21 mouse cellular contexts compared by ENCODE assay signal in genomic region chr1:160691196-160691590, GRCm38 (mm10).
DNase-seq lines count a peak whose midpoint lies in the region; TF ChIP-seq lines count a peak whose summit lies in the region.
"Had no signal": no experiment of that assay in that cellular context is flagged by ENCODE, and none has a peak within 500 bp of the region (broad histone marks: within the 10 kb centered on the region; RNA-seq: fewer than 3 reads in every experiment).

No protein-coding gene starts in this region.

- in situ Hi-C loops in CH12.LX (cut with MboI; ENCODE audit: low pct_ligation_motif_present, low pct_unique_long_range_greater_than_20kb, low sequenced_read_pairs): no loop called here

- no peak overlapping the region for H3K4me3 ChIP-seq in liver, adult 2 months (ENCODE audit: insufficient read depth, low read depth, low read length)
- no peak overlapping the region for H3K4me3 ChIP-seq in CH12.LX (replicated peaks in 1 of 3; ENCODE audit: low read depth in 2 of 3, low read length in 2 of 3, poor library complexity in 1 of 3)
- no peak overlapping the region for H3K4me3 ChIP-seq in small intestine, adult 2 months (ENCODE audit: low read depth, low read length)

- no peak for TF ChIP-seq RAD21 in CH12.LX (IDR thresholded peaks at IDR 0.05; ENCODE audit: low read depth, low read length)

- TF ChIP-seq POLR2A in liver, adult 2 months (IDR thresholded peaks at IDR 0.05; ENCODE audit: extremely low read depth, insufficient read depth, low read length): no peak
- no peak for TF ChIP-seq POLR2A in CH12.LX (IDR thresholded peaks at IDR 0.05; ENCODE audit: low read depth, low read length)
- no peak for TF ChIP-seq POLR2A in small intestine, adult 2 months (IDR thresholded peaks at IDR 0.05; ENCODE audit: low read depth, low read length)

- no peaks in the 10 kb centered on the region for H3K36me3 ChIP-seq in liver, adult 2 months (ENCODE audit: control insufficient read depth, insufficient read depth, low read length)
- H3K36me3 ChIP-seq in CH12.LX (replicated peaks in 1 of 2; ENCODE audit: control insufficient read depth in 1 of 2, insufficient read depth in 1 of 2, low read length in 1 of 2): peaks cover 10 to 45% of the 10 kb centered on the region in 2 experiments
- 0 out of 2 replicates have a peak, but pooled peaks cover 2% of the 10 kb centered on the region for H3K36me3 ChIP-seq in small intestine, adult 2 months (ENCODE audit: control insufficient read depth, insufficient read depth, low read length)

- no peak for TF ChIP-seq CTCF in liver, adult 2 months (IDR thresholded peaks at IDR 0.05; ENCODE audit: low read depth, low read length)
- TF ChIP-seq CTCF in CH12.LX (conservative IDR thresholded peaks at IDR 0.05 in 1 of 2, IDR thresholded peaks at IDR 0.05 in 1 of 2; ENCODE audit: low read depth in 2 of 2, low read length in 2 of 2): no peak
- TF ChIP-seq CTCF in small intestine, adult 2 months (IDR thresholded peaks at IDR 0.05; ENCODE audit: extremely low read depth, insufficient read length, insufficient replicate concordance, low read depth, low read length): no peak

- WGBS in liver, adult 2 months: 35% methylated on average over 1 of the region's 1 CpGs
- 40% methylated on average over 1 of the region's 1 CpGs for WGBS in small intestine, adult 2 months

- H3K79me2 ChIP-seq in liver, adult 2 months (ENCODE audit: control insufficient read depth, insufficient read depth, low read length): no peaks in the 10 kb centered on the region
- H3K79me2 ChIP-seq in CH12.LX (replicated peaks; ENCODE audit: control insufficient read depth, extremely low read depth, insufficient read depth, poor library complexity, severe bottlenecking): no peaks in the 10 kb centered on the region

- peak overlapping the region; percentile 87 for H3K27ac ChIP-seq in liver, adult 2 months (replicated peaks; ENCODE audit: insufficient read depth, low read depth, low read length)
- H3K27ac ChIP-seq in CH12.LX (ENCODE audit: insufficient read depth, low read depth): no peak overlapping the region
- H3K27ac ChIP-seq in small intestine, adult 2 months (ENCODE audit: insufficient read depth, low read depth, low read length): peak overlapping the region; percentile 27; the same call in 1 of the 2 replicates

- peak; percentile 72 for DNase-seq in liver, adult 2 months (ENCODE audit: extremely low read depth, low read depth, low spot score)
- no peak for DNase-seq in liver
- DNase-seq in 3T3-L1 (ENCODE audit: low read depth, low spot score): peak; percentile 2
- DNase-seq in CH12.LX (ENCODE audit: extremely low read depth): peak; percentile 52
- no peak for DNase-seq in embryo, embryonic 9.5 days (ENCODE audit: extremely low spot score)
- no peak for DNase-seq in left cerebral cortex, adult 8-10 months (ENCODE audit: low spot score in 2 of 2)
- DNase-seq in spleen, postnatal 14 days (ENCODE audit: low spot score in 2 of 2): no peak
- DNase-seq: adrenal gland, adult 2 months; adrenal gland, adult 8-10 months; adrenal gland, postnatal 10 days; adrenal gland, postnatal 14 days; adrenal gland, postnatal 25 days; adrenal gland, postnatal 36 days; B cell, adult 2 months; cerebellum, adult 11 months; cerebellum, adult 11-12 months; cerebellum, adult 18-20 months; cerebellum, adult 2 months had no signal

- no peaks in the 10 kb centered on the region for H3K27me3 ChIP-seq in liver, adult 2 months (ENCODE audit: control insufficient read depth, insufficient read depth, low read length)
- no peaks in the 10 kb centered on the region for H3K27me3 ChIP-seq in CH12.LX (replicated peaks)
- no peaks in the 10 kb centered on the region for H3K27me3 ChIP-seq in small intestine, adult 2 months (ENCODE audit: control insufficient read depth, insufficient read depth, low read length)
- H3K27me3 ChIP-seq: Patski had no signal

- no peak for TF ChIP-seq EP300 in CH12.LX (IDR thresholded peaks at IDR 0.05; ENCODE audit: low read length)

- H3K9ac ChIP-seq in liver, adult 2 months (ENCODE audit: low read depth, low read length): no peak overlapping the region
- H3K9ac ChIP-seq in CH12.LX (ENCODE audit: insufficient read depth, low read depth): no peak overlapping the region

- no peak overlapping the region for H3K4me2 ChIP-seq in CH12.LX (ENCODE audit: insufficient read depth, low read depth, poor library complexity, severe bottlenecking)

- dilution Hi-C loops in CH12.LX (cut with MboI; ENCODE audit: extremely low pct_ligation_motif_present, extremely low pct_unique_long_range_greater_than_20kb, low sequenced_read_pairs): no loop called here

- H3K9me3 ChIP-seq in CH12.LX (replicated peaks; ENCODE audit: low read length): peaks cover 1% of the 10 kb centered on the region
- H3K9me3 ChIP-seq: G1E had no signal

- peaks cover 28% of the 10 kb centered on the region for H3K4me1 ChIP-seq in liver, adult 2 months (ENCODE audit: control insufficient read depth, insufficient read depth, low read length)
- H3K4me1 ChIP-seq in CH12.LX (ENCODE audit: control insufficient read depth in 1 of 2, insufficient read depth in 2 of 2): peaks cover 10 to 14% of the 10 kb centered on the region in 2 experiments; a peak in 3 of 4 replicates
- peaks cover 7% of the 10 kb centered on the region; the same call in 1 of the 2 replicates for H3K4me1 ChIP-seq in small intestine, adult 2 months (ENCODE audit: control insufficient read depth, insufficient read depth, insufficient read length, low read length)

TF ChIP-seq in CH12.LX, 34 proteins besides CTCF, POLR2A, EP300 and RAD21:
- TF ChIP-seq JUND (conservative IDR thresholded peaks at IDR 0.05; ENCODE audit: low read depth, low read length) (no peak), IRF4 (IDR thresholded peaks at IDR 0.05; ENCODE audit: low read depth, low read length) (0 out of 2 replicates have a peak, but pooled peaks have one; percentile 11), TBP (conservative IDR thresholded peaks at IDR 0.05; ENCODE audit: low read depth, low read length) (no peak), ZNF384 (IDR thresholded peaks at IDR 0.05; ENCODE audit: low read depth, low read length) (peak; percentile 80), CHD1 (IDR thresholded peaks at IDR 0.05; ENCODE audit: low read depth, low read length) (no peak), POLR2AphosphoS2 (IDR thresholded peaks at IDR 0.05; ENCODE audit: low read depth, low read length) (no peak), MAX (IDR thresholded peaks at IDR 0.05; ENCODE audit: low read length) (no peak)
TF ChIP-seq in CH12.LX: peak in this region for 2.

Comparison
In these comparisons a context has a peak if more than half of its experiments do, and no peak if none do; other contexts are left out.
1. DNase-seq: peak in liver, adult 2 months (single experiment), 3T3-L1 (single experiment) and CH12.LX (single experiment); none in liver (single experiment), embryo, embryonic 9.5 days (single experiment), left cerebral cortex, adult 8-10 months (0 of 2) and spleen, postnatal 14 days (0 of 2).